Mouse (Mus musculus): ENCODE data around the gene Plce1. TPM values are rescaled to one million over a fixed set of nuclear protein-coding genes. Genes with fewer than 3 reads are reported as not detected.

Plce1 gene
- polyA plus RNA-seq (2014; fragmentation: Illumina TruSeq; extraction: RNeasy Lipid Tissue Mini Kit (QIAGEN cat#74804); ENCODE audit: low read depth, low replicate concordance), result 6.9 TPM

GRCm38 (mm10) chr19:38480731-38481621, at the start of gene Plce1:
TSS of gene Plce1 (plus strand) at chr19:38481109.

GRCm38 (mm10) chr19:38818766-38819426, 338.0 kb downstream of the Plce1 start, which contains the start of gene Noc3l:
TSS of gene Noc3l (minus strand) at chr19:38819237.

Other genes with a start within 250 kb of the Plce1 start
- gene Lgi1, start 216.6 kb upstream of the Plce1 start, polyA plus RNA-seq (2014; fragmentation: Illumina TruSeq; extraction: RNeasy Lipid Tissue Mini Kit (QIAGEN cat#74804); ENCODE audit: low read depth, low replicate concordance), result 0.48 TPM
- 28.0 TPM for gene Slc35g1, start 85.1 kb upstream of the Plce1 start, polyA plus RNA-seq (2014; fragmentation: Illumina TruSeq; extraction: RNeasy Lipid Tissue Mini Kit (QIAGEN cat#74804); ENCODE audit: low read depth, low replicate concordance)

Measured in adipose tissue, adult 10 weeks (tissue).